Mouse (Mus musculus) common myeloid progenitor, adult 5-6 weeks (primary cell): Measurements from ENCODE around the gene Cnnm1. TPM values are rescaled to one million over a fixed set of nuclear protein-coding genes. Genes with fewer than 3 reads are reported as not detected.

Experiments
- ATAC-seq: replicated peaks from 2 replicates; pipeline ENCODE4 v1.8.0; 2016; ENCODE audit warnings: low read depth, mild to moderate bottlenecking, moderate TSS enrichment, inconsistent platforms; ENCODE audit not compliant: poor library complexity, severe bottlenecking
- total RNA-seq: library from RNA; stranded (forward); fragments of 200-1000, 187-1606 nt; gene quantifications from 2 replicates; pipeline ENCODE4 v1.2.3, GENCODE M21; 2017

The Cnnm1 gene
- total RNA-seq, 1 experiment from 2014 or later = 0.73 TPM

DNA sequence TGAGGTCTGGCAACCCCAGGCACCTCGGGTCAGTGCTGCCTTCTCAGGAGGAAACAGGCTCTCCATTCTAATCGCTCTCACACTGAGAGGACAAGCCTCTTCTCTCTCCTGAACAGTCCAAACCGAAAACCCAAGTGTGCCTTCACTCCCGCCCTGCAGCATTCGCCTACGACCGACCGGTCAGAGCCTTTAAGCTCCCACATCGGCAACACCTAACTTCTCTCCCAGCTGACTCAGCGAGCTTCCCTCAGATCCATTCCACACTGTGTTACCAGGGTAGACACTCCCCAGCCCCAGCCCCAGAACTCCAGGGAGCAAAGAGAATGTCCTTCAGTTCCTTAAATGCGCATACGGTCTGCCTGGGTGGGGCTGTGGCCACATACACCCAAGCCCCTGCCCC is 65.2 kb downstream of the Cnnm1 start:
- ATAC-seq = no peak

DNA sequence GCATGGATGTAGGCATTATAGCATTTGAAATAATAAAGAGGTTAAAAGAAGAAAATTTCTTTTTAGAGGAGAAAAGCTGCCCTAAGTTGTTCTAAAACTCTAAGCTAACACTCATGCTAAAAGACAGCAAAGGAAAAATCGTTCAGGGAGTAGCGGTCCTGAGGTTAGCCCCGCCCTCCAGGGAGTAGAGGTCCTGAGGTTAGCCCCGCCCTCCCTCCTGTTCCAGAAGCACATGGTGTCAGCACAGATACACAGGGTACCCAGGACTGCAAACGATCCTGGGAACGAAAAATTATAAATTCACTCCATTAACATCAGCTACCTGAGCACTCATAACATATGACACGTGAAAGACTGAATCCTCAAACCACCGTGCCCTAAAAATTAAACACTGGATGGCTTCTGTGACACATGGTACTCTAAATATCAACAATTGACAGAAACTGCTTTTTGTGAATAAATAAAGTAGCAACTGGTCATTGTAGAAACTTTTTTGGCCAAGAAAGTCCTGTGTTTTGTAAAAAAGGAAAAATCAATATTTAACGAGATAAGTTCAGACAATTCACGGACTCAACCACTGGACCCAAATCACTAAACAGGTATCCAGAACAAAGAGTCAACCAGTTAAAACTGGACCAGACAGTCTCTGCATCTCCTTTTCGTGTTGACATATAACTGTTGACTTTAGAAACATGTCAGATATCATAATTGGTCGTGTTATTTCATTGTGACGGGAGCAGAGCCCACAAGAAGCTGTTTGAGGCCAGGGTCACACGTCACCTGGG is 70.4 kb downstream of the Cnnm1 start:
- ATAC-seq = no peak

DNA sequence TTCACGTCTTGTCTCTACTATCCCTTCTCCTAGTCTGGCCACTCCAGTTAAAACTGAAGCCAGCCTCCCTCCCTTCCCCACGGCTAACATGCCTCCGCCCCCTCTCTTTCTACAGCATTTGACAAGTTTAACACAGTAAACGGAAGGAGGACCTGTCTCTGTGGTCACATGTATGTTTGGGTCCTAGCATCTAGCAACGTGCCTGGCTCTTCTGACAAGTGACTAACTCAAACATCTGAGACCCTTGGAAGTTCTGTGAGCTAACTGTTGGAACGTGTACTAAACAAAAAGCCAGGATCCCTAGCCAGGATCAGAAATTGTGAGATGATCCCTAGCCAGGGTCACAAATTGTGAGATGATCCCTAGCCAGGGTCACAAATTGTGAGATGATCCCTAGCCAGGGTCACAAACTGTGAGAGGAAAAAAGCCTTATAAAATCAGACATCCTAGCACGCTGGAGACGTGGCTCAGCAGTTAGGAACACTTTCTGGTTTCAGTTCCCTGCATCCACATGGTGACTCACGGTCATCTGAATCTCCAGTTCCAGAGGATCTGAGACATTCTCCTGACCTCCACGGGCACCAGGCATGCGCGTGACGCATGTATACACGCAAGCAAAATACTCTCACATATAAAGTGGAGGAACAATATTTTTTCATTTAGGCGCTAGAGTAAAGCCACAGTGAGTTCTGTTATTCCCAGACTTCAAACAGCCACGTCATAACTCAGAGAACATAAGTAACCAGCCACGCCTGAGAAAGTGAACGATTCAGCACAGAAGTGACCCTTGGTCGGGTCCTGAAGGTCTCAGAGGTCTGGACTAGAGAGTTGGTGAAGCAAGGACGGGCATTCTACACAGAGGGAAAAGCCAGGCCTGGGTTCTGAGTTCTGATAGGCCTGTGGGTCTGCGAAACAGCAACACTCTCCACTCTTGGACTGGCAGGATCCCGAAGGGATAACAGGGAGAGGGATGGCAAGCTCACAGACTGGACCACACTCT is 71.7 kb downstream of the Cnnm1 start:
- ATAC-seq = no peak

DNA sequence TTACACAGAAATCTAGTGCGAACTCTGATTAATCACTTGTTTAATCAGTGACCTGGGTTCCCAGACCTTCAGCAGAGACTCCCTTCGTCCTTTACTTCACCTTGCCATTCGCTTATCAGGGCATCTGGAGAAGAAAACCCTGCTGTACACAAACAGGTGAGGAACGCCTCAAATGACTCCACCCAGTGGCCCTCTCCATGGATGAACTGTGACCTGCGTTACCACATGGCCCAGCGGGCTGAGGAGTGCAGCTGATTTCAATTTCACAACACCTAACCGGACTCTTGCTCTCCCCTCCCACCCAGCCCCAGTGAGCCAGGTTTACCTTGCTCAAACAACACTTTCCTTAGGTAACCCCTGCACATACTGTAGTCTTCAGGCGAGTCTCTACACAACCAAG is 73.6 kb downstream of the Cnnm1 start:
- ATAC-seq = no peak

DNA sequence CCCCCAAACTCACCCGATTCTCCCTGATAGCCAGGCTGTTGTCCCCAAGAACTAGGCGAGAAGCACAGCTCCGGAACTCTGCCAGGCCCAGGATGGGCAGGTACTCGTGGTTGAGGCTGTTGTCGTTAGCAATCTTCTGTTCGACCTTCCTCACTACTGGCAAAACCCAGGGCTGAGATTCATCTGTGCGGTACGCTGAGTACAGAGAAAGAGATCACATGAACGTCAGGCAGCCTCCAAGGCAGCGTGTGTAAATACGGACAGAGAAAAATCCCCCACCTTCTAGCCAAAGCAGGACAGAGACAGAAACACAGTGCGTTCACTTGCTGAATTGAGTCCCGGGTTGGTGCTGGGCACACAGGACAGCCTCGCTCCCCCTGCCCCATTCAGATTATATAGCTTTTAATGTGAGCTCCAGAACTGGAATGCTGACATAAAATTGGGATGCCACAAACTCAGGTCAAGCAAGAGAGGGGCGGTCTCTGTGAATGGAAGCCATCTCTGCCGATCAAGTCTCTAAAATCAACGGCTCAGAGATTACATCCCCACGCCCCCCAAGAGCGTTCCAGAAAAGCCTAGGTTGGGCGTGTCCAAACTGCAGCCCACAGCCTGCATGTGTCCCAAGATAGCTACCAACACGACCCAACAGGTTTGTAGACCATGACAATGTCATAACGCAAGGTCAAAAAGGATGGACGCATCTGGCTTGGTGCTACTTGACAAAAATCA is 75.6 kb downstream of the Cnnm1 start:
- no peak for ATAC-seq

DNA sequence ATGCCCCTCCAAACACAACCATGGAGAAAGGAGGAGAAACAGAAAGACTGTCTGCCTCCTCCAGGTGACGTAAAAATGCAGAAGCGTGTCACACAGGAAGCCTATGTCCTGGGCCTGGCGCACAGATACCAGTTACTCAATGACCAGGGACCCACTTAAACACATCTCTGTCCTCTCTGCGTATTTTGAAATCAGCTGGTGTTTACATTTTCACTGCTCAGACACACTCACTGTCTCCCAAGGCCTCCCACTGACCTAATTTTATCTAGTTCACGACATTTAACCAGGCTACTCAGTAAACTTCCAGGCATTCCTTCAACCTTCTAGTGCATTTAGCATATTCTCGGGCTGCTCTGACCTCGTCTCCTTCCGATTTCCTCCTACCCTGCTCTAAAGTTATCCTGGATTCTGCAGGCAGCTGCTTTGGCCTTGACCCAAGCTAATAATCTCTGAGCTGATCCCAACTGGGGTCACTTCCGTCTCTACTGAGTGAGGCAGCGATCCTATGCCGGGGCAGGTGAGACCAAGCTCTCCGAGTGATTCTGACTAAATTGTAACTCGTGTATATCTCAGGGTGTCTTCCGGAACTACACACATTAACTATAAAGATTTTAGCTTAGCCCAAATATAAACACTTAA is 76.3 kb downstream of the Cnnm1 start:
- no peak for ATAC-seq

DNA sequence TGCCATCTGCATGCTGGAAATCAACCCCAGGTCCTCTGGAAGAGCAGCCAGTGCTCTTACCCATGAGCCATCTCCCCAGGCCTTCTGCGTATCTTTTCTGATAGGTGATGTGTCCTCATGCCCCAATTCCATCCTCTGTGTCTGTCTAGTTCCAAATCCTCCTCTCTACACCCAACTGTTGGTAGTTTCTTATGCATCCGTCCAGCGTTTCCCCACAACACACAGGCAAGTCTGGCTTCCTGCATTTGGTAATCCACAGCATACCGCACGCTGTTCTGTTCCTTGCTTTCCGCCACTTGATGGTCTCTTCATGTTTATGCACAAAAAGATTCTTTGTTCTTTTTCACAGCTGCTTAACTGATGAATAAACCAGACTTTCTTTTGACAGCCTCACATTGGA is 77.1 kb downstream of the Cnnm1 start:
- no peak for ATAC-seq

DNA sequence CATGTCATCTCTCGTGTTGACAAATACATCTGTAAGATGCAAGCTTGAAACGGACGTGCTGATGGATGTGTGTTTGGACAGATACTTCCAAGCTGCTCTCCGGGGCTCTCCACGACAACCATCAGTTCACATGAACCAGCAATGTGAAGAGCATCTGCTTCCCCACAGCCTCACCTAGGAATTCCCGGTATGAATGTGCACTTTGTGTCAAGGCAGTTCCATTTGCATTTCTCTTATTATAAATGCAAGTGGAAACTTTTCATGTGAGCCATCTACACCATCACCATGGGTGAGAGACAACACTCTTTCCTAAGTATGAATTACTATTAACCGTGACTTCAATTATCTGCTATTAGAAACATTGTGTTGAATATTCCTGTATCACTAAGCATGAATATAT is 77.6 kb downstream of the Cnnm1 start:
- ATAC-seq = no peak

DNA sequence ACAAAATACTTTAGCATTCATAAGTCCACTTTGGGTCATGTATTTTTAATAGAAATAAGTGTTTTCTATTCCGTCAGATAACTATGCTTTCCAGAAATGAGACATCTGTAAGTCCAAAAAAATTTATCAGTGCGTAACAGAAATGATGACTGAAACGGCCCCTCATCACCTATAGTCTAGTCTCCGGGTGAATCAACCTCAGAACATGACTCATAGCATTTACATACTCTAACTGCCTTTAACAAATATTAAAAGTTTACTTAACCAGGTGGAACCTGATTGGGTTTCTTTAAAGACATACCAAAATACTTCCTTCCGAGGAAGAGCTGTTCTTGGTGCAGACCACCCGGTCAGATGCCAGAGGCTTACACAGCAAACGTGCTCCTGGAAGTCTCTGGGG is 78.0 kb downstream of the Cnnm1 start:
- no peak for ATAC-seq

DNA sequence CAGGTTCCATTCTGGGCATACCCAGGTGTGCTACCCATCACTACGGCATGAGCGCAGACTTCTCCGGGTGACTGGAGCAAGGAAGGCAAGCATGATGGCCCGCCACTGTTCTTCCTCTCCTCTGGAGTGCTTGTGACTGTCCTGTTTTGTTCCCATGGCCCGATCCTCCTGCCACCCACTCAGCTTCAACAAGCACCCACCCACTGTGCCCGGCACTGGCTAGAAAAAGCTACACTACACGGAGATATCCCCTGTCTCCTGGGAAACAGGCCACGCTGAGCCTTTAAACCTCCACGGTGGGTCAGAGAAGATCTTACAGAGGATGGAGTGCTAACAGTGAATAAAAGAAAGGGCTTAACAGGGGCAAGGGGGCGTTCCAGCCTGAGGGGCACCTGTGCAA is 79.0 kb downstream of the Cnnm1 start:
- no peak for ATAC-seq

DNA sequence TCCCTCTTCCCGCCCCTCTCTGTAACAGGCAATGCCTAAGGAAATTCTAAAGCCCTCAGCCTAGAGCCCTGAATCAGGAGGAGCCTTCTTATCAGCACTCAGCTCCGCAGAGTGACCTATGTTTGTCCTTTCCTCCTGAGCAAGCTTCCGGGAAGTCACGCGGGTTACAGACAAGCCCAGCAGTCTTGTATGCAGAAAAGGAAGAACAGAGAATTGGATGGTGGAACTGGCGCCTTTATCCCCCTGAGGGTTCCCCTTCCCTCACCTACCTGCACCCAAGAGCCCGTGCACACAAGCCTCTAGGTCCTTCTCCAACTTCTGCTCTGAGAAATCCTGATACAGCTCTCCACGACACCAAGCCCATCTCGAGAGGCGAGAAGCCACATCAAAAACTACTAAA is 80.2 kb downstream of the Cnnm1 start:
- ATAC-seq = no peak

DNA sequence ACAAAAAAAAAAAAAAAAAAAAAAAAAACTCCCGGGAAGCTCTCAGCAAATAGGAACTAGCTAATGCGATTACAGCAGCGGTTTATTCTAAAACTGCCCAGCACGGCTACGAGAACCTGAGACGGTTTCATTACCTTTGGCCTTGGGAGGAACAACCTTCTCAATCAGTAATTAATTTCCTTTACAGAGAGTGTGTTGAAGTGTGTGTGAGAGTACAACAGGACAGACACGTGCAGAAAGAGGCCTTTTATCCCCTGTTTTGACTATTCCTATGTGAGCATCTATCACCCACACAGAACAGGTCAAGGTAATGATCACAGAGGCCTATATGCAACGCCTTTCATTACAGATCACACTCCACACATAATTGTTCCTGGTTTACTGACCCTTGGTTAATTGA is 81.1 kb downstream of the Cnnm1 start:
- ATAC-seq = no peak

DNA sequence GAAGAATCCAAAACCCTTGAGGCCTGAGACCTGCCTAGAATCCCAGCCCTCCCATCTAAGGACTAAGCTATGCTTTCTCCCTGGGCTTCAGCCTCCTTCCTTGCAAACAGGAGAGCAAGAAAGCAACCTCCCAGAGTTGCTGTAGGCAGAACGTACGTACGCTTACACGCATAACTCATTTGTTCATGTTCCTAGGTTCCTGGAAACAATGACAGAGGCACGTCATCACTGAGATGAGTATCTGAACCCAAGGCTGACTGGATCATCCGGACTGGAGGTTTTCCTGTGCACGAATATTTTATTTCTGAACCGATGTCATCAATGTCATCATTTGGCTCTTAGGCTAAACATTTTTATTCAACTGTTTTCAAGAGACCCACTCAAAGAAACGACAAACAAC is 81.8 kb downstream of the Cnnm1 start:
- no peak for ATAC-seq

DNA sequence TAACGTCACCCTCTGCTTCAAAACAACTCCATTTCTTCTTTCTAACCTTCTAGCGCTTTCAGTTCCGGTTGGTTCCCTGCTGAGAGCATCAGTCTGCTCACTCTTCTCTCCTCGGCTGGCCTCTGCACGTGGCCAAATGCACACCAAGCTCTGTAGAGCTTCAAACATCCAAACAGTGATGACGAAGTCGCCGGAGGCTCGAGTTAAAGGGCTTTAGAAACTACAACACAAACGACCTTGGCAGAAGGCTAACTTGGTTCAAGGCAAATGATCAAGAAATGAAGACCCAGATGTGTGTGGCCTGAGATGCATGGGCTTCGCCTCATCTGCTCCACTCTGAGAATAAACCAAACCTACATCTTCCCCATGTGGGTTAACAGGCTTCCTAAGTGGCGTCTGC is 83.3 kb downstream of the Cnnm1 start:
- 0 out of 2 replicates have a peak, but pooled peaks have one; percentile 9 for ATAC-seq

DNA sequence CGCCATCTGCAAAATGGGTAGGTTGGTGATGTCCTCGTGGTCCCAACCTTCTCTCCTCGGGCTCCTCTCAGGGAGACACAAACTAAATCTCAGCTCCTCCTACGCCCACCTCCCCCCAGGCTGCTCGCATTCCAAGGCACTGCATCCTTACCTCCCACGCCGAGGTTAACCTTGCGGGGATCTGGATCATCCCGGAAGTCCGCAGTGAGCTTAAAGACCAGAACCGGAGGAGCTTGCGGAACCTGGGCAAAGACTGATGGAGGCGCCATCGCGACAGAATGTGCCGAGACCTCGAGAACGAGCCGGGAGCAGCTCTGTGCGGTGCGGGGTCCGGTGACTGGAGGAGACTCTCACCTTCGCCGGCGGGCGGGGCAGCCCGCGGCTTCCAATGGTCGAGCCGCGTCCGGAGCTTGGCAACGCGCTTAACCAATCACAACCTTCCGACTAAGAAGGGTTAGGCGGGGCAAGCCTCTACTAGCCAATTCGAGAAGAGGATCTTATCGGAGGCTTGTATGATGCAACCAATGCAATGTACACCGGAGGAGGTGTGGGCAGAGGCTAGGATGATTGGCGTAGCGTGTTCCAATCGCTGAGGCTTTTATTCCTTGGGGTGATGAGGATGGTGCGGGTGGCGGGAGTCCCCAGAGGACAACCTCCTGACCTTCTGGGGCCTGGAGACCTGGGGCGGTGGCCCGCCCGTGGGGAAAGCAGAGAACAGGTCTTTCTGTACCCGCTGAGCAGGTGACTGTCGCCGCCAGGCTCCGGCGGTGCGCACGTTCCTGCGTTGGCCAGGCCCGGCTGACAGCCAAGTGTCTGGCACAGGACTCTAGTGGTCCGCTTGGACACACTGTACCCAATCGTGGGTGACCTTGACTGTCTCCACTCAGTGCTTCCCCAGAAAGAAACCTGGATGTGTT is 84.2 kb downstream of the Cnnm1 start, which contains the start of gene Got1:
TSS of gene Got1 (minus strand) at position 419 of the 917 bp plus-strand sequence.
- peak; percentile 98 for ATAC-seq

DNA sequence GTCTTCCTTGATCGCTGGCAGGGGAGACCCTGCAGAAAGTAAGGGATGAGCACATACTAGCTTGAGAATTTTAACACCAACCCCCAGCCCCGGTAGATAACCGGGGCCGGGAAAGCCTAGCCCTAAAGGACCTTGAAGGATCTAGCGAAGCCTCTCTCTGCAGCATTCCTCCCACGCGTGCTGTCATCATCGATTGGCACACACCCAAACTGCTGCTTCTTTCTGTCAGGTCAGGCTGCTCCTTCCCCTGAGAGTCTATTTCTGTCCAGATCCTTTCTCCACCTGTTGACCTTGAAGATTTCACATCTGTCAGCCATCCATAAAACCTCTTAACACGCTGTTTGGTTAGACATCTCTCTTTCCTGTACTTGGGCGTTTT is 84.9 kb downstream of the Cnnm1 start:
- peak; percentile 2; the same call in 1 of the 2 replicates for ATAC-seq

DNA sequence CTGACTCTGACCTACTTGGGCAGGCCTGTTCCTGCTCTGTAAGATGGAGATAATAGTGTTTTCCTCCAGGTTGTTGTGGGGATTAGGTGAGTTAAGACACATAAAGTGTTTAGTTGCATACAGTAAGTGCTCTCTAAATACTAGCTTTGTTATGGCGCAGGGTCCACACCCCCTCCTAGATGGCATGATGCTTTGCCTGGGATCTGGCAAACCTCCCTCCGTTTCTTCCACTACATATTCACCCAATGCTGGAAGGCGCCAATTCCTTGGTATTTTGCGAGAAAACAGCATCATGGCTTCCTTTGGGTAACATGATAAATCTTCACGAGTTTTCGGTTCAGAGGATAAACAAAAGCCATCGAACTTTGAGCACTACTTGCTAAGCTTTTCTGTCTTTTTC is 85.3 kb downstream of the Cnnm1 start:
- ATAC-seq = no peak

DNA sequence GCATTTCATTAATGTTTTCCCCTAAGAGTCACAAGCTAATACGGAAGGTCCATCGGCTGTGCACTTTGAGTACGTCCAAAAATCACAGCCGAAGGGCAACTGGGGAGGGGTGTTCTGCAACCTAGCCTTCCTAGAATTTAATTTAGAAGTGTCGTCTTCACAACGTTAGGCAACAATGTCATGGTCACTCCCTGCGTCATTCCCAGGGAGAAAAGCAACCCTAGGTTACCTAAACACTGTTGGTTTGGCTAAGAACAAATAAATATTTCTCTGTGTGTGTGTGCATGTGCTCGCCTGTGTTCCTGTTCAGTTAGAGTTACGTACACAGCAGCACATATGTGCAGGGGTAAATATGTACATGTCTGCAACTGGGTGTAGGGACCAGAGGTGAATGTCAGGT is 85.8 kb downstream of the Cnnm1 start:
- ATAC-seq = no peak

DNA sequence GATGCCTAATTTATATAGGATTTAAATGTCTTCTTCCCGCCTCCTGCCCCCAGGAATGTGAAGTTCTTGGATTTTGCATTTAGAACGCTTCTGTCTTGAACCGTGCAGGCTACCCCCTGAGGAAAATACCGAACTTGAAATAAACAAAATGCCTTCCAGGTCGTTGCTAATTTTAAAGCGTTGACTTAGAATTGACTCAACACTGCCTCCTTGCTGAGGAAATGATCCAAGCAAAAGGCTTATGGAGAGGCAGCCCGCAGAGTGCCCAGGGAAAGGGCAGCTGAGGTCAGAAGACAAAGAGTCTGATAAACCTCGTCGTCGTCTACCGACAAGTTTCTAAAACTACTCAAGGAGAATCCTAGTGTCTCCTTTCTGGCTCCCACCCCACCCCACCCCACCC is 86.9 kb downstream of the Cnnm1 start:
- no peak for ATAC-seq
